Mouse (Mus musculus) G1E (cell line): ENCODE data around the gene Sorl1.

Experiments used
- CTCF ChIP-seq: IDR thresholded peaks from 2 replicates; pipeline ENCODE4 v1.5.1; 2012; ENCODE audit warnings: low read depth, low read length, inconsistent platforms, mixed read lengths
- GATA1 ChIP-seq: IDR thresholded peaks from 2 replicates; pipeline ENCODE4 v1.6.1; 2012; ENCODE audit warnings: borderline replicate concordance, low read length, inconsistent platforms, mixed read lengths

DNA sequence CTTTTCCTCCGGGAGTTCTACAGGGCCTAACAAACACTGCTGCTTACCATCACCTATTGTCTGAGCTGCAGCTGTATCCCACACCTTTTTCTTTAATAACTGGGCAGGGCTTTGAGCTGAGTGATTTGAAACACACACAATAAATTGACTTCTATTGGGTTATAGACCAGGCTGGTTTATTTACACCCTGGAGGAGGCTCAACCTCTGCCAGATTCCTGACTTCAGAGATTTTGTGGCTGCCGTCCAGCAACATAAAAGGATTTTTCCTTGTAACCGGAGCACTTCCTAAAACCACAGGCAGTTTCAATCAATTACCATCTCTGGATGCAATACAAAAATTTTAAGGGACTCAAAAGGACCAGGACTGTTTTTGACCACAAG, 186.1 kb downstream of the Sorl1 start:
- no peak for TF ChIP-seq CTCF
- TF ChIP-seq GATA1: no peak
